Mouse (Mus musculus) brown adipose tissue, adult 24 weeks (tissue): Measurements from ENCODE around the gene Copz1. TPM values are rescaled to one million over a fixed set of nuclear protein-coding genes. Genes with fewer than 3 reads are reported as not detected.

Source experiments
- H3K27ac ChIP-seq: fragments of 200-500 bp; replicated peaks from 2 replicates; pipeline ENCODE4 v1.5.1; 2012; ENCODE audit warnings: low read depth, mild to moderate bottlenecking, low read length
- H3K4me1 ChIP-seq: fragments of 200-500 bp; 2 replicates; pipeline ENCODE4 v1.6.1; 2012; ENCODE audit warnings: low read length, mixed read lengths; ENCODE audit not compliant: control insufficient read depth, insufficient read depth, insufficient read length
- H3K4me3 ChIP-seq: fragments of 200-500 bp; 2 replicates; pipeline ENCODE4 v1.5.1; 2012; ENCODE audit warnings: low read depth, mild to moderate bottlenecking, low read length, moderate library complexity; ENCODE audit not compliant: insufficient read depth
- polyA plus RNA-seq: library from polyadenylated mRNA; stranded (reverse); fragments of >200 nt; gene quantifications from 2 replicates; pipeline ENCODE4 v1.2.4, GENCODE M21; 2012; ENCODE audit not compliant: missing spikeins, insufficient read depth, insufficient read length

The Copz1 gene
- polyA plus RNA-seq, 1 experiment = 85.4 TPM

DNA sequence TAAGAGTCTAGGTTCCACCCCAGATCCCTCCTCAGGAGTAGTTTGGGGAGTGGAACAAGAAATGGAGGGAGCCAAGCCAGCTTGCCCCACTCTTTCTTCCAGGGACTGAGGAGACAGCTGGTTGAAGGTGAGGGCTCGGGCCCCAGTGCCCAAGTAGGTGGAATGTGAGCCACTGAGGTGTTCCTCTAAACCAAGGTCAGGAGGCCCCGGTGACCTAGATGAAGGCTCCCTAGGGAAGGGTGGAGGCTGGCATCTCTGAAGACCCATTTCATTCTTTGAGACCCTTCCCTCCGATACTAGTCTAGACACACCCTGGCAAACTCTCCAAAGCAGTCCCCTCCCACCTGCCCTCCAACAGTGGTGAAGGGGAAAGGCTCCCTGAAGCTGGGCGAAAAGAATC is 49.9 kb downstream of the Copz1 start:
- Histone ChIP-seq H3K4me3 (peak overlapping the region; percentile 60), H3K4me1 (no peaks in the 10 kb centered on the region), H3K27ac (no peak overlapping the region)

DNA sequence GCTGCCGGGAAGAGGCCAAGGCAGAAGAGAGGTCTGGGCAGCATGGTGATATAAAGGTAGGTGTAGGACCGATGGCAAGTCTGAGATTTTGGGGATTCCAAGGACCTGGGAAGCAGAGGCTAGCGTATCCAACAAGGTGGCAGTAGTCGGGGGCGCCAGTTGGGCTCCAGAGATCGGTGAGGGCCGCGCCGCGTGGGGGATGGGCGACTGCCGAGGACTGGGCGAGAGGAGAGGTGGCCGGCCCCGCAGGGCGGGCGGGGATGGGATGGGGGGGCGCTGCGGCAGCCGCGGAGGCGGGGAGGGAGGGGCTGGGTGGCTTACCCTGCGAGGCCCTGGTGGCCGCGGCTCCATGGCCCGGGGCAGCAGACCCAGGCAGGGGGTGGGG is 50.5 kb downstream of the Copz1 start:
- H3K27ac ChIP-seq = no peak overlapping the region
- H3K4me1 ChIP-seq = no peaks in the 10 kb centered on the region
- peak overlapping the region; percentile 60 for H3K4me3 ChIP-seq

DNA sequence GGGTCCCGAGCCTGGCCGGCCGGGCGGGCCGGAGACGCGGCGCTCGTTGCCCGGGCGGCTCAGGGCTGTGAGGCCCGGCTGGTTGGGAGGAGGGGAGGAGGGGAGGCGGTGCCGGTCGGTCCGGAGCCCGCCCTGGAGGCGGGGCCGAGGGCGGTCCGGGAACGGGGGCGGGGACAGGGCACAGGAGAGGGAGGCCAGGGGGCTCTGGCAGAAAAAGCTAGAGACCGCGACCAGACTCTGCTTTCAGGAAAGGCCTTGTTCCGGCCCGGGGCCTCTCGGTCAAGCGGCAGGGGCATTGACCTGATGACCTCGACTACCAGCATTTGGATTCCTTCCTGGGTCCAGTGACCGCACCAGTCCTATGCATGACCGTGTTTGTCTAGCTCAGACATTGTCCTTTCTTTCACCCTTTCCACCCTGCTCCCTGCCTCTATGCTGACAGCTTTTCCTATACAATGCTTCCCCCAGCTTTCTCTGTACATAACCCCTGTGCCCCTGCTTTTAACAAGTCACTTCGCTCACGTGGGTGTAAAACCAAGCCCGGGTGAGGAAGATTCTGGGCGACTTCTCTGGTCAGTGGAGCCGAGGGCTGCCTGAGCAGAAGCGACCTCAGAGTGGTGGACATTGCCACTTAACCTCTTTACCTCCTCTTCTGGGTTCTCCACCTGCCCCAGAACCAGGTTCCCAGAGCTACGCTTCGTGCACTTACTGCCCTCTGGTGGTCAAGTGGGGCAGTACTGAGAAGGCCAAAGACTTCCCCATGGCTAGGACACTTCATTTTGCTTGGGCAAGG is 51.1 kb downstream of the Copz1 start:
- H3K4me3 ChIP-seq = peak overlapping the region; percentile 61
- no peak overlapping the region for H3K27ac ChIP-seq
- H3K4me1 ChIP-seq = no peaks in the 10 kb centered on the region

DNA sequence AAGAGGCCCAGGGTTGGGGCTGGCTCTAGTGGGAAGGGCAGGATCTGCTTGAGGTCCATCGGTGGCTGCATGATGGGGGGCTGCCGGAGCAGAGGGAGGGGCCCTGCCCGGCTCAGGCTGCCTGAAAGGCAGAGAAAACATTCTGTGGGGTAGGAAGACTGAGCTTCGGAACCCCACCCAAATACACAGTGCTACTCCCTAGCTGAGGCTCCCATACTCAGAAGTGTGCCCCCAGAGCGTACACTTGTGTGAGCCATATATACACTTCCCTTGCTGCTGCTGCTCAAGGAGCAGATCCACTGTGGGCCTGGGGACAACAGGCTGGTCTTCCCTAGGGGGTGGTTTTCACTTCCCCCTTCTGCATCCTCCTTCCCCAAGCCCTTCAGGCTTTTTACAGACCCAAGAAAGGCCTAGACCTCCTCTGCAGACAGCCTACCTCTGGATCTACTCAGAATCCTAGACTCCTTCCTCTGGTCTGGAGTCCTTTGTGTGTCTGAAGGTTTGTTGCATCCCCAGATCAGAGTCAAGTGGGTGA is 60.6 kb downstream of the Copz1 start:
- Histone ChIP-seq H3K4me1 (no peaks in the 10 kb centered on the region), H3K4me3 (peak overlapping the region; percentile 44; the same call in 1 of the 2 replicates), H3K27ac (peak overlapping the region; percentile 71)

DNA sequence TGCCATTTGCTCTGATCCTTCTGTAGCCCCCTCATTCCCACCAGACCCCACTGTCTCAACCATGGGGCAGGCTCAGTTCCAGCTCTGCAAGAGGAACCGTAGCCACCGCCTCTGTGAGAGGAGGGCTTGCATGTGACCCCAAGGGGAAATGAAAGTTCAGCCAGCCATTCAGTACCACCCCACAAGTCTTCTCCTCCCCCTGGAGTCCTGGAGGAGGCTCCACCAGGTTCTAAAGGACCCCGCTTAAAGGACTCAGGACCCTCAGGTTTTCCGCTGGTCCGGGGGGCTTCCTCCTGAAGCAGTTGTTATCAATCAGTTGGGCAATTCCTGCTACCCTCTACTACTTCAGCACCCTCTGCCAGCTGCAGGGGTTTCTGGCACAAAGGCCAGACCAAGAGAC is 61.2 kb downstream of the Copz1 start:
- Histone ChIP-seq H3K4me1 (no peaks in the 10 kb centered on the region), H3K4me3 (0 out of 2 replicates have a peak overlapping the region, but pooled peaks have one; percentile 22), H3K27ac (peak overlapping the region; percentile 71)

DNA sequence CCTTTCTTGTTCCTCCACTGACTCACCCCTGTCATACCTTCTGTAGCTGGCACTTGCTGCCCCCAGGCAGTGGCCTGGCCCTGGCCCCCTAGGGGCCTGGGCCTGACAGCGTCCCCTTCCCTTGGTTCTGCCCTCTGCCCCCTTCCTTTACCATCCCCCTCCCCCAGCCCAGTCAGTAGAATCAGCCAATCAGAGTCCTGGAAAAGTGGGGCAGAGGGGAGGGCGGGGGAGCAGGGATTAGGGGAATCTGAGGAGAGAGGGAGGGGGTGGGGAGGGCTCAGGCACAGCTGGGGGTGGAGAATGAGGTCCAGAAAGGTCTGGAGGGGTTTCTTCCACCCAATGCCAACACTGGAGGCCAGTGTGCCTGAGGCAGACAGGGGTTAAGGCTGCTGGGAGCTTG is 61.7 kb downstream of the Copz1 start:
- Histone ChIP-seq H3K4me3 (0 out of 2 replicates have a peak overlapping the region, but pooled peaks have one; percentile 6), H3K4me1 (no peaks in the 10 kb centered on the region), H3K27ac (peak overlapping the region; percentile 38; the same call in 1 of the 2 replicates)

DNA sequence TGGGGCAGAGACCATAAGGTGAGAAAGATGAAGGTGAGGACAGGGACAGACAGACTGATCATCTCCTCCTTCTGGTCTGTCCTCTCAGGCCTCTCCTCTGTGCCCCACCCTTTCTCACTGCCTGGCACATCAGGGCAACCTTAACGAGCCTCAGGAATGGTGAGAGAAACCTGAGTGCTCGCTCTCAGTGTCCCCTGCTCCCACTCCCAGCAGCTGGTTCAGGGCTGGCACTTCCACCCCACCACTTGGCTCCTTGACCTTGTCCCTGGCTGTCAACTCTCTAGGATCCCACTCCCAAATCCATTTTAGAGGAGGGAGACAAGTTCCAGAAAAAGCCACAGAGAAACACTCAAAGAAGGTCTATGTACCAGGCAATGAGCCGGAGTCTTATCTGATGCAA is 62.5 kb downstream of the Copz1 start:
- Histone ChIP-seq H3K4me3 (no peak overlapping the region), H3K4me1 (no peaks in the 10 kb centered on the region), H3K27ac (no peak overlapping the region)

DNA sequence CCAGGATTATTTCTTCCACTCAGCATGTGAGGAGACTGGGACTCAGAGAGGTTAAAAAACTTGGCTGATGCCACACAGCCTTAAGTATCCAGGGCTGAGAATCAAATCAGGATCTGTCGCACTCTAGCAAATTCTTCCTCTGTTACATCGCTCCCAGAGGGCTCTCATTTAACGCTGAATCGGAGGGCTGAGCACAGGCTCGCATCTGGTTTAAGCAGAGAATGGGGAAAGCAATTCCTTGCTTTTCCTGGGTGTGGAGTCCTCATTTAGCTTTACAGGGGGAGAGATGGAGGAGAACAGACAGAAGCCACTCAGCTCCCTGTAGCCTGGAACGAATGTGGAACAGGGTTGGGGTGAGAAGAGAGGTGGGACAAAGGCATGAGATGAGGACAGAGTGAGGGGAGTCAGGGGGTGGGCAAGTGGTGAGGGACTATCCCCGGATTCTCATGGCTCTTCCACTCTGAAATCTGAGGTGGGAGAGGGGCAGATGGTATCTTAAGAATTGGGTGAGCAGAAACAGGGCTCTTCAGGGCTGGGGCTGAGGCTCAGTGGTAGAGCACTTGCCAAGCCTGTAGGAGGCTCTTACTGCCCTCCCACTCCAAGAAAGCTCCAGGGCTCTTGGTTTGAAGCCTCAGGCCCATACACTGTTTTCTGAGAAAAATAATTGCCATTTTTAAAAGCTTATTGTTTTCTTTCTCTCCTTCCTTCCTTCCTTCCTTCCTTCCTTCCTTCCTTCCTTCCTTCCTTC is 63.1 kb downstream of the Copz1 start:
- H3K27ac ChIP-seq = no peak overlapping the region
- H3K4me3 ChIP-seq = no peak overlapping the region
- no peaks in the 10 kb centered on the region for H3K4me1 ChIP-seq

DNA sequence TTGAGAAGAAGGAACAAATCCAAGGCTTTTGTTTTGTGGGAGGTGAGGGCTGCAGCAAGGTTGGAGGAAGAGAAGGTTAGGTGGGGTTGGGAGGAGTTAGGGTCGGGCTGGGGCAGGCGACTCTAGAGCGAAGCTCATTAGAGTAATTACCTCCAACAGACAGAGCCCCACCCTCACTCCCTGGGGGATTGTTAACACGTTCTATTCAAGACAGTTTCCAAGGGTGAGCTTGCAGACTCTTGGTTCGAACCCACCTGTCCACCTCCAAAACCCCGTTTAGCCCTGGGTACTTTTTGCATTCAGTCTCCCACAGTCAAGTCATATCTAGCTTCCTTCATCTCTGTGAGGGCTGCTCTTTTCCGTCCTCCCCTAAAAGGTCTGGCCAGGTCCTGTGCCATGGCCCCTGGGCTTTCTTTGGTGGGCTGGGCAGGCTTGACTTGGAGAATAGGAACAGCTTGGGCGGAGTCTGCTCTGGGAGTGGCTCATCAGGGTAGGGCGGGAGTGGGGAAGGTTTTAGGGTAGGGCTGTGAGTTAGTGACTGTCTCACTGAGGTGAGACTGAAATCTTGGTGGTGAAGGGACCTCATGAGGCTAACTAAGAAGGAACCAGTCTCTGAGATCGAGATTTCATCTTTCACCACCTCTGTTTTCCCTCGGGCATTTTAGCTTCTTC is 64.6 kb downstream of the Copz1 start:
- Histone ChIP-seq H3K4me3 (no peak overlapping the region), H3K4me1 (no peaks in the 10 kb centered on the region), H3K27ac (no peak overlapping the region)

DNA sequence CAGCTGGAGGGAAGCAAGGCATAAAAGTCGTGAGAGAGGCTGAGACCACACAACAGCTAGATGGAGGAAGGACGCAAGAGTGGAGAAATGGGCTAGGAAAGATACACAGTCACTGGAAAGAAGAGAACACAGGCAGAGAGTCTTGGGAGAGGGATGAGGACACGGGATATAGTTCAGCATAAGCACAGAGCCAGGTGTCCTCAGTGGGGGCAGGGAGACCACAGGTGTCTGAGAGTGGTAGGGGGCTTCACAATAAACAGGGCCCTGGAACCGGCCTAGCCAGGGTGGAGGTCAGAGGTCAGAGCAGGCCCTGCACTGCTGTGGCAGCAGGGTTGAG is 66.3 kb downstream of the Copz1 start:
- Histone ChIP-seq H3K4me3 (no peak overlapping the region), H3K27ac (no peak overlapping the region), H3K4me1 (no peaks in the 10 kb centered on the region)

DNA sequence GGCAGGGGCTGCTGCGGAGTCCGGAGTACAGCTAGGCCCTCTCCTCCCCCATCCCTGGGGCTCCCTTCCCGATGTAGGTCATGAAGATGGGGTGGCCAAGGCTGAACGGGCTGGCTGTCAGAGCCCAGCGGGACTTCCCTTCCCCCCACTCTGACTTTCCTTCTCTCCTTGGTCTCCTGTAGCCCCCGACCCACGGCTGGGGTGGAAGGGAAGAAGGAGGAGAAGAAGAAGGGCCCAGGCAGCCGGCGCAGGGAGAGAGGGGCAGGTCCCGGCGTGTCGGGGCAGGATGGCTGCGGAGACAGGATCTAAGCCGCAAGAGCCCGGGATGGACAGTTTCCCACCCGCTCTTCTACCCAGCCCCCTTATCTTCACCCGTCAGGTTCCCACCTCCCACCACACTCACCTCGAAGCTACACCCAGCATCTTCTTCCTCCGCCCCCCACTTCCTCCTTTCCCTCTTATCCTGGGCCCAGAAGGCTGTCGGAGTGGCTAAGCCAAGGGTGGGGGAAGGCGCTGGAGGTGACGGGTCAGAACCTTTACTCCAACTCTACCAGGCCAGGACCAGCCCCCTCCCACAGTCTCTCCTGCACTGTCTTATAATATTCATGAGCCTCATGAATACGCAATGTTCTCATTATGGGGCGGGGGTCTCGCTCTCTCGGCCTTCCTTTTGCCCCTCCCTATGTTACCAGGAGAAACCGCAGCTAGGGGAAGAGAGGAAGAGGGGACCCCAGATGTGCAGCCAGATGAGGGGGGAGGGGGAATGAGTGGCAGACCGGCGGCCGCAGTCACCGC is 66.8 kb downstream of the Copz1 start:
- H3K27ac ChIP-seq = no peak overlapping the region
- peak overlapping the region; percentile 57 for H3K4me3 ChIP-seq
- H3K4me1 ChIP-seq = no peaks in the 10 kb centered on the region

DNA sequence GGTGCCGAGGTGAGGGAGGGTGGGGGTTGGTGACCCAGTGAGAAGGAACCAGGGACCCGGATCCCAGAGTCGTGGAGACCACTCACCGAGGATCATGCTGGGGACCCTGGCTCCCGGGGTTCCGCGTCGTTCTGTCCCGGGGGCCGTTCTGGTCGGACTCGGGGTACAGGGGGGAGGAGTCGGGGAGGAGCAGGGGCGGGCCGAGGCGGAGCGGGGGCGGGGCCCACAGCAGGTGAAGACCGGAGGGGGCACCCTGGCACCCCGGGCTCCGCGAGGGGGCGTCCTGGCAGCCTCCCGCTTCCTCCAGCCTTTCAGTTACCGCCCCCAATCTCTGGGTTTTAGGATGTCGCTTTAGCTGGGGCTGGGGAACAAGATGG is 67.4 kb downstream of the Copz1 start, which contains the start of gene Zfp385a:
Gene Zfp385a (minus strand): TSS at position 133 of the 377 bp plus-strand sequence.
- Histone ChIP-seq H3K4me3 (peak within 1 kb of the TSS; percentile 57), H3K4me1 (no peaks in the 10 kb centered on the region), H3K27ac (no peak within 1 kb of the TSS)

DNA sequence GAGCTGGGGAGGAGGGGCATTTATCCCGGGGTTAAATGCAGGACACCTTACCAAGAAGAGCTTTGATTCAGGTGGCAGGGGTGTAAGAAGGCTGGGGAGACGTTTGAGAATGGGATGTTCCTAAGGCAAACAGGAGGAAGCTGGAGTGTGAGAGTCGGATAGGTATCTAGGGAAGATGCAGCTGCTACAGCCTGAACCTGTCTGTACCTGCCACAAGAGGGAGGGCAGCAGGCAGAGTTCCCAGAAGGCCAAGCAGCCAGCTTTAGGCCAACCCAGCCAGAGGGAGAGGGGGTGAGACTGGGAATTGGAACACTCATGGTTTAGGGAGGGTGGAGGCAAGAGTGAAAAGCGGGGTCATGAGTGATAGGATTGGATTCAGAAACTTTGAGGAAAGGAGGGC is 68.3 kb downstream of the Copz1 start:
- Histone ChIP-seq H3K4me3 (no peak overlapping the region), H3K27ac (no peak overlapping the region), H3K4me1 (no peaks in the 10 kb centered on the region)

DNA sequence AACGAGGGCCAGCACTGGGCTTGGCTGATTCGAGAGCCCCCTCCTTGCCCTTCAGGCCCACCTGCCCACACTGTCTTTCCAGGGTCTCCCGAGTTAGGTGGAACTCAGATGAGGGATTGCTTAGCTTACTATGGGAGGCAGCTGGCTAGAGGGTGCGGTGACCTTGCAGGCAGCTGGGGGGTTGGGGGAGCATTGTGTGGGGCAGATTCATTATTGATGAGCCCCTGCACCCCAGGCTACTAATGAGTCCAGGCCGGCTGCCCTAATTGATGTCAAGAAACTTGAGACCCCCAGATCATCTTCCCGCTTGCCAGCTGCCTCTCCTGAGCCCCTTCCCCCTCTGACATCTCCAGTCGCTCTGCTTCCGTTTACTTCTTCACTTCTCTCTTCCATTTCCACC is 69.0 kb downstream of the Copz1 start:
- H3K4me1 ChIP-seq = no peaks in the 10 kb centered on the region
- H3K4me3 ChIP-seq = no peak overlapping the region
- H3K27ac ChIP-seq = no peak overlapping the region
